Mouse (Mus musculus) bone marrow, adult 2 months (tissue): ENCODE measurements around the gene Grm7.

Source experiments
- CTCF ChIP-seq: fragments of 200-500 bp; IDR thresholded peaks from 2 replicates; pipeline ENCODE4 v1.5.1; 2011; ENCODE audit warnings: low read length, control low read depth; ENCODE audit not compliant: control insufficient read depth, insufficient read depth
- POLR2A ChIP-seq: fragments of 200-500 bp; IDR thresholded peaks from 2 replicates; pipeline ENCODE4 v1.6.1; 2011; ENCODE audit warnings: low read depth, mild to moderate bottlenecking, control low read depth, low read length, borderline replicate concordance; ENCODE audit not compliant: control insufficient read depth

DNA sequence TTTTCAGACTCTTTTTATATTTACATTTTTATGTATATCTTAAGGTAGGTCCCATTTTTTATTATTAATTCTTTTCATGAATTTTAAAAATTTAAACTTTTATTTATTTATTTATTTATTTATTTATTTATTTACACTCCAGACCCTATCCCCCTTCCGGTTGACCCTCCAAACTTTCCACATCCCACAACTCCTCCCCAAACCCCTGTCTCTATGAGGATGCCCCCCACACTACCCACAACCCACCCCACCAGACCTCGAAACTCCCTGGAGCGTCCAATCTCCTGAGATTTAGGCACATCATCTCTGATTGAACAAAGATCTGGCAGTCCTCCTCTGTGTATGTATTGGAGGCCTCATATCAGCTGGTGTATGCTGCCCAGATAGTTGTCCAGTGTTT is 69.6 kb downstream of the Grm7 start:
- TF ChIP-seq POLR2A (no peak), CTCF (no peak)
